Mouse (Mus musculus) forebrain, embryonic 12.5 days (tissue): ENCODE results near the gene Sgsh. TPM values are rescaled to one million over a fixed set of nuclear protein-coding genes. Genes with fewer than 3 reads are reported as not detected.
A peak's percentile ranks its signal among the peaks of the same experiment; 100 is the strongest.

Source experiments
- ATAC-seq: fragments of 200-750 bp; cut with Nextera tagmentation; 2 replicates; pipeline ENCODE4 v1.8.0; 2017; ENCODE audit warnings: moderate TSS enrichment; ENCODE audit not compliant: low FRiP score
- H3K27ac ChIP-seq: fragments of 300-500 bp; sonication (generic); 2 replicates; pipeline ENCODE4 v1.5.1; 2016; ENCODE audit warnings: mild to moderate bottlenecking
- H3K27me3 ChIP-seq: fragments of 300-500 bp; sonication (generic); 2 replicates; pipeline ENCODE4 v1.6.1; 2016; ENCODE audit warnings: mild to moderate bottlenecking
- H3K36me3 ChIP-seq: fragments of 300-500 bp; sonication (generic); replicated peaks from 2 replicates; pipeline ENCODE4 v1.6.1; 2016; ENCODE audit warnings: mild to moderate bottlenecking
- H3K4me1 ChIP-seq: fragments of 300-500 bp; sonication (generic); 2 replicates; pipeline ENCODE4 v1.6.1; 2016
- H3K4me2 ChIP-seq: fragments of 300-500 bp; sonication (generic); 2 replicates; pipeline ENCODE4 v1.6.1; 2016; ENCODE audit warnings: mild to moderate bottlenecking, moderate library complexity
- H3K4me3 ChIP-seq: fragments of 300-500 bp; sonication (generic); replicated peaks from 2 replicates; pipeline ENCODE4 v1.5.1; 2016; ENCODE audit warnings: mild to moderate bottlenecking
- H3K9ac ChIP-seq: fragments of 300-500 bp; sonication (generic); 2 replicates; pipeline ENCODE4 v1.6.1; 2016; ENCODE audit warnings: mild to moderate bottlenecking
- H3K9me3 ChIP-seq: fragments of 300-500 bp; sonication (generic); 2 replicates; pipeline ENCODE4 v1.6.1; 2016
- WGBS: fragments of 180-500 bp; shearing (Covaris S2); methylation state at CpG from one replicate; pipeline ENCODE4 v1.1.7; 2016; 5-methylcytosine and 5-hydroxymethylcytosine counted together
- polyA plus RNA-seq: library from polyadenylated mRNA; unstranded; fragments of >200 nt; fragmentation: Nextera tagmentation; extraction: Ambion mirVana; gene quantifications from 2 replicates; pipeline ENCODE4 v1.2.1, GENCODE M21; 2016

The Sgsh gene
- polyA plus RNA-seq, 1 experiment from 2014 or later: 4.4 TPM

DNA sequence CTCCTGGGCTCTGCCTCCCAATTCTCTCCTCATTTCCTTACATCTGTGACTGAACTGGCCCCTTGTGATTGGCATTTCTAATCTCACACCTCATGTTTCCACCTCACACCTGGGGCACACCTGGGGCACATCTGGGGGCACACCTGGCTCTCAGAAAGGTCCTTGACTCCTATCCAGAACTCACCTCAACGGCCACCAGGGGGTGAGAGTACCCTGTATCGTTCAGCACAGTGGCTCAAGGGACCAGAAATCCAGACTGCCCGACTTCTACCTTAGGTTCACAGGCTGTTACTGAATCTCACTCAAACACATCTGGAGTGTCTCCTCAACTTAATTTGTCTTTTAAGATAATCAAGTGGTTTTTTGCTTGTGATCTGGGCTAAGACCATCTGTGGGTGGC lies 23.4 kb downstream of the Sgsh start:
- no peaks in the 10 kb centered on the region for H3K9me3 ChIP-seq
- no peak overlapping the region for H3K4me2 ChIP-seq
- no peaks in the 10 kb centered on the region for H3K36me3 ChIP-seq
- WGBS: 45% methylated on average over 3 of the region's 3 CpGs
- H3K27me3 ChIP-seq: peaks cover 12% of the 10 kb centered on the region; the same call in 1 of the 2 replicates
- no peak for ATAC-seq
- no peak overlapping the region for H3K4me3 ChIP-seq
- H3K4me1 ChIP-seq: no peaks in the 10 kb centered on the region
- H3K27ac ChIP-seq: no peak overlapping the region
- no peak overlapping the region for H3K9ac ChIP-seq

DNA sequence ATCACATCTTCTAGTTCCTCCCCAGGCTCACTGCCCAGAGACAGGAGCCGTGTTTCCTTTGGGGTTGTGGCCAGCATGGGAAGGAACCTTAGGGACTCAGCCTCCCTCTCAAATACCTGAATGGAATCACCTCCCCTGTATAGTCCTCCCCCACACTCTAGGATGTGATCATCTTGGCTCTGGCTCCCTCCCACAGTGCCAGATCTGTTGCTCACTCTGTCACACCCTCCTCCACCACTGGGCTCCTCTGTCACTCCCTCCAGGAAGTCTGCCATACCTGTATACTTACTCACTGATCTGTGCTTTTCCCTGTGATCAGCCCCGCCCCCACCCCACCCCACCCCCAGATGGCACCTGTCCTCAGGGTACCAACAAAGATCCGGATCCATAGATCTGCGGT lies 24.7 kb downstream of the Sgsh start:
- Histone ChIP-seq H3K27ac (no peak overlapping the region), H3K4me1 (no peaks in the 10 kb centered on the region), H3K27me3 (peaks cover 12% of the 10 kb centered on the region; the same call in 1 of the 2 replicates), H3K9me3 (no peaks in the 10 kb centered on the region), H3K9ac (no peak overlapping the region), H3K4me3 (no peak overlapping the region), H3K36me3 (no peaks in the 10 kb centered on the region), H3K4me2 (no peak overlapping the region)
- ATAC-seq: no peak
- 70% methylated on average over 4 of the region's 4 CpGs for WGBS

DNA sequence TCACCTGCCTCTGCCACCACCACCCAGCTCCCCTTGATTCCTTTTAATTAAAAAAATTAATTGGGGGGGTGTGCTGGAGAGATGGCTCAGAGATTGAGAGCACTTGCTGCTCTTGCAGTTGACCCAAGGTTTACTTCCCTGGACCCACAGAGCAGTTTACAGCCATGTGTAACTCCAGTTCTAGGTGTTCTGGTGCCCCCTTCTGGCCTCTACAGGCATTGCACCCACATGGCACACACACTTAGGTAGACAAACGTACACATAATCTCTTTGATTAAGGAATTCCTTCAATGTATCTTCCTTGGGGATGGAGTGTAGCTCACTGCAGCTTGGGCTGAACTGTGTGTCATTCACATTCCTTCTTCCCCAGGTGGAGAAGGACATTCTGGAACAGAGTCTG lies 30.3 kb downstream of the Sgsh start:
- 82% methylated on average over 1 of the region's 1 CpGs for WGBS
- H3K9ac ChIP-seq: no peak overlapping the region
- H3K9me3 ChIP-seq: no peaks in the 10 kb centered on the region
- H3K4me2 ChIP-seq: no peak overlapping the region
- ATAC-seq: no peak
- H3K36me3 ChIP-seq: no peaks in the 10 kb centered on the region
- no peak overlapping the region for H3K27ac ChIP-seq
- no peak overlapping the region for H3K4me3 ChIP-seq
- no peaks in the 10 kb centered on the region for H3K4me1 ChIP-seq
- H3K27me3 ChIP-seq: peaks cover 6% of the 10 kb centered on the region; the same call in 1 of the 2 replicates

DNA sequence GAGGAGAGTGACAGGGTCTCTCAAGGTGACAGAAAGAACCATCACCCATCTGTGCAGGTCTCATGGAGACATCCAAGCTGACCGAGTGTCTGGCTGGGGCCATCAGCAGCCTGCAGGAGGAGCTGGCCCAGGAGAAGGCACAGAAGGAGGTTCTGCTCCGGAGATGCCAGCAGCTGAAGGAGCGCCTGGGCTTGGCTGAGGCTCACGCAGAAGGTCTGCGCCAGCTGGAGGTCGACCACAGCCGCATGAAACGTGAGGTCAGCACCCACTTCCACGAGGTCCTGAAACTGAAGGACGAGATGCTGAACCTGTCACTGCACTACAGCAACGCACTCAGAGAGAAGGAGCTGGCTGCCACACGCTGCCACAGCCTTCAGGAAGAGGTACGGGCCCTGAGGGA lies 32.8 kb downstream of the Sgsh start:
- H3K9me3 ChIP-seq: no peaks in the 10 kb centered on the region
- ATAC-seq: no peak
- H3K27me3 ChIP-seq: peaks cover 4% of the 10 kb centered on the region; the same call in 1 of the 2 replicates
- WGBS: 85% methylated on average over 13 of the region's 13 CpGs
- H3K4me1 ChIP-seq: no peaks in the 10 kb centered on the region
- H3K4me3 ChIP-seq: no peak overlapping the region
- H3K36me3 ChIP-seq: no peaks in the 10 kb centered on the region
- no peak overlapping the region for H3K4me2 ChIP-seq
- no peak overlapping the region for H3K27ac ChIP-seq
- H3K9ac ChIP-seq: no peak overlapping the region

DNA sequence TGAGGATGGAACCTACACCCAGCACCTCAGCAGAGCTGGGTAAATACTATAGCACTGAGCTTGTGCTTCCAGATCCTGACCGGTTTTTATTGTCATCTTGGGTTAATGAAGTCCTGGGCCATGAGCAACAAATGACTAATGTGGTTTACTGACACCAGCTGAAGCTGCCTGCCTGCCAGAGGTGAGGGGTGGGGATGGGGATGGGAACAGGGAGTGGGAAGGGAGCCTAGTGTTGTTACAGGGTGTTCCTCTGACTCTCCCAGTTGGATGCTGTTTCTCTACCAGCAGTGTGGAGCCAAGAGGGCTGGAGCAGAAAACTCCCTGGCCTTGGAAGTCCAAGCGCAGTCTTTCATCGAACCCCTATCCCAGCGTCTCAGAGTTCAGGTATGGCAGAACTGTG lies 38.6 kb downstream of the Sgsh start:
- Histone ChIP-seq H3K4me3 (no peak overlapping the region), H3K27me3 (0 out of 2 replicates have a peak, but pooled peaks cover 6% of the 10 kb centered on the region), H3K9ac (no peak overlapping the region), H3K27ac (no peak overlapping the region), H3K9me3 (no peaks in the 10 kb centered on the region), H3K4me2 (no peak overlapping the region), H3K36me3 (no peaks in the 10 kb centered on the region), H3K4me1 (no peaks in the 10 kb centered on the region)
- ATAC-seq: no peak
- 83% methylated on average over 4 of the region's 4 CpGs for WGBS

DNA sequence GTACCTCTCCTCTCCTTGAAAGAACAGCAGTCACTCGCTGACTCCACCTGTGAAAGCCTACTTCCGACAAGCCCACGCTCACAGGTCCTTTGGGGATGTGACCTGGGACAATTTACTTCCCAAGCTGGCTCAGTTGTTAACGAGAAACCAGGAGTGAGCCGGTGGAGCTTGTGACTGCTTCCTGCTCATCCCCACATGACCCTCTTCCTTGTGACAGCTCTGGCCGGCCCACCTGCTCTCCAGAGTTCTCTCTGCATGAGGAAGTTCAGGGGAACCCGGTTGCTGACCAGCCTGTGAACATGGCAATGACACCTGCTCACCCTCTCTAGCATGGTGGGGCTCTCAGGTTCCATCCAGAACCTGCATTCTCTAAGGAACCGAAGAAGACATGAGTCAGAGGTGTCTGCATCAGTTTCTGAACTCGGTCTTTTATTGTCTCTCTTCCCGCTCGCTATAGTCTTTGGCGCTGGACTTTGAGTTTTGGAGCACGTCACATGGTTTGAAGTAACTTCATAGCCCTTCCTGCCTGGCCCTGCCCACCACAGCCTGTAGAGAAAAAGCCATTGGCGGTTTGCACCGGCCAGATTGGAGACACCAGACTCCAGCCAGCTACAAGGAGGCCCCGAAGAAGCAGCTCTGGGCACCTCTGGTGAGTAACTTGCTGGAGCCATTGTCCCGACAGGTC lies 40.9 kb downstream of the Sgsh start:
- ATAC-seq: no peak
- Histone ChIP-seq H3K4me3 (no peak overlapping the region), H3K4me2 (no peak overlapping the region), H3K27ac (no peak overlapping the region), H3K9ac (no peak overlapping the region), H3K27me3 (0 out of 2 replicates have a peak, but pooled peaks cover 9% of the 10 kb centered on the region), H3K9me3 (no peaks in the 10 kb centered on the region), H3K4me1 (no peaks in the 10 kb centered on the region), H3K36me3 (no peaks in the 10 kb centered on the region)
- 85% methylated on average over 17 of the region's 17 CpGs for WGBS

DNA sequence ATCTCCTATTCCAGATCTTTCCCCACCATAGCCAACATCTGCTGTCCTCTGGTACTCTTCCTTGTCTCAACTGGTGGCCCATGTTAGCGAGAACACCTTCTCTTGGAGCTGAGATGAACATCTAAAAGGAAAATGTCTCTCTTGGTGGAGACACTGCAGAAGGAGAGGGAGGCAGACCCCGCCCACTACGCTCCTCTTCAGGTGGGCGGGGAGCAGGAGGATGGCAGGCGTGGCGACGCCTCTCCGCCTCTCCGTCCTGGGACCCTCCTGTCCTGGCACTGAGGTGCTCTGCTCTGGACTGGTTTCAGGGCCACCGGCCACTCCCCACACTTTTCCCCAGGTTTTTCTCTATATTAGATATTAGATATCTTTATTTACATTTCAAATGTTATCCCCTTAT lies 44.7 kb downstream of the Sgsh start:
- WGBS: 19% methylated on average over 10 of the region's 10 CpGs
- ATAC-seq: no peak
- no peaks in the 10 kb centered on the region for H3K9me3 ChIP-seq
- no peak overlapping the region for H3K4me2 ChIP-seq
- no peaks in the 10 kb centered on the region for H3K36me3 ChIP-seq
- H3K27me3 ChIP-seq: peaks cover 20% of the 10 kb centered on the region
- peaks cover 4% of the 10 kb centered on the region for H3K4me1 ChIP-seq
- H3K9ac ChIP-seq: no peak overlapping the region
- H3K4me3 ChIP-seq: no peak overlapping the region
- H3K27ac ChIP-seq: no peak overlapping the region

DNA sequence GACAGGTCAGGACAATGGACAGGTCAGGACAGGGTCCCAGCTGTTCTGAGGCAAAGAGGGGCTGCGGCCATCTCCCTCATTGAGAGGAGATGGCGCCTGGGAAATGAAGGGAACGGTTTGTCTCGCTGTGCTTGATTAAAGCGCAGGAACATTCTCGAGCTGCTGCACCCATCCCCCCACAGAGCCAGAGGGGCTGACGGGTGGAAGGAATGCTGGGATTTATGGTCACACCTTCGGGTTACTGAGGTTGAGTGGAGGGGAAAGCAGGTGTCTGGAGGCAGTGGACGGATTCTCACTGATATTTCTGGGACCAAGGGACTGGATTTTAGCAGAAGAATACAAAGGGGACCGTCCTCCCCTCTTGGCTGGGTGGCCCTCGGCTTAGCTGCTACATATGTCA lies 47.4 kb downstream of the Sgsh start:
- no peaks in the 10 kb centered on the region for H3K36me3 ChIP-seq
- H3K4me2 ChIP-seq: no peak overlapping the region
- no peak for ATAC-seq
- 32% methylated on average over 11 of the region's 11 CpGs for WGBS
- H3K4me3 ChIP-seq: no peak overlapping the region
- H3K27me3 ChIP-seq: peaks cover 36% of the 10 kb centered on the region
- no peaks in the 10 kb centered on the region for H3K9me3 ChIP-seq
- H3K27ac ChIP-seq: no peak overlapping the region
- no peak overlapping the region for H3K9ac ChIP-seq
- H3K4me1 ChIP-seq: peaks cover 4% of the 10 kb centered on the region

DNA sequence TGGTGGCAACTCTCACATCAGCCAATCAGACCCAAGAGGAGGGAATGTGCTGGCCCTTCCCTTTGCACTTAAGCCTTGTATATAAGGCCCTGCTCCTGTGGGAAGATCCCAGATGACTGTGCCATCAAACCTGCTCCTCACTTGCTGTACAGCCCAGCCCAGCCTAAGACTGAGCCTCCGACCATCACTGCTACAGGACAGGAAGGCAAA lies 47.8 kb downstream of the Sgsh start, which contains the start of gene Card14:
Card14 (plus strand) TSS at position 111 of the 210 bp plus-strand sequence.
- H3K4me1 ChIP-seq: peaks cover 4% of the 10 kb centered on the region
- H3K9ac ChIP-seq: no peak within 1 kb of the TSS
- H3K4me3 ChIP-seq: no peak within 1 kb of the TSS
- ATAC-seq: no peak
- H3K4me2 ChIP-seq: no peak within 1 kb of the TSS
- H3K27ac ChIP-seq: no peak within 1 kb of the TSS
- WGBS: 59% methylated on average over 1 of the region's 1 CpGs
- H3K27me3 ChIP-seq: peaks cover 36% of the 10 kb centered on the region
- H3K9me3 ChIP-seq: no peaks in the 10 kb centered on the region
- no peaks in the 10 kb centered on the region for H3K36me3 ChIP-seq

DNA sequence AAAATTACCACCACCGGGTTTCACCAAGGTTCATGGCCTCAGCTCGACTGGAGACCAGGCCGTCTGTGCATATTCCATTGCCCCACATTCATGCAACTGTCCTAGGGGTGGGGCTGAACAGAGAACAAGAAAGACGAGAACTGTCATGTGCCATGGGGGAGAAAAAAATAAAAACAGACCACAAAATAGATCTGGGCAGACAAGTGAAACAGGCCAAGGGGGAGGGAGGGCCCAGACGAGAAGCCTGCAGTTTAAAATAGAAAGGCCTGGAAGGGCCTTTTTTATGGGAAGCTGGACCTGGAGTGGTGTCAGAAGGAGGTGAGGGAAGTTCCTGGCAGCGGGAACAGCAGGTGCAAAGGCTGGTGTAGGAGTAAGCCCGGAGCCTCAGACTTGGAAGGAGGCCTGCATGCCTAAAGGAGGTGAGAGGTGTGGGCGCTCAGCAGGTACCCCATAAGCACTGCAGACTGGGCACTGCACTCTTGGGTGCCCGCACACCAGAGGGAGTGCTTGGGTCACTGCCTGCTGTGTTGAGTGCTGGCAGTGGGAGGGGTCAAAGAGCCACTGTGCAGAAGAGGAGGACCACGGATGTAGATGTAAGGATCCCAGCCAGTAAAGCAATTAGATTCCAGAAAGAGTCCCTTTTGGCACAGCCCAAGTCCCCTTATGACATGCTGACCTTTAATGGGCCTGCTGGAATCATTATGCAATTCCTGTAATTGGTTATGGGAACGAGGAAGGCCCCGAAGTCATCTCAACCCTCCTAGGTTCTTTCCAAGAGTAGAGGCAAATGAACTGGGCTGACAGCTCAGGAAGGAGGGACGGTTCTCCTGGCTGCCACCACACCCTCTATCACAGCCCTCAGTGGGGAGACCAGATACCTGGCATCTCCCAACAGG lies 48.3 kb downstream of the Sgsh start:
- Histone ChIP-seq H3K27me3 (peaks cover 36% of the 10 kb centered on the region), H3K27ac (no peak overlapping the region), H3K36me3 (no peaks in the 10 kb centered on the region), H3K4me1 (peaks cover 4% of the 10 kb centered on the region), H3K9ac (no peak overlapping the region), H3K9me3 (no peaks in the 10 kb centered on the region), H3K4me2 (no peak overlapping the region), H3K4me3 (no peak overlapping the region)
- no peak for ATAC-seq
- WGBS: 66% methylated on average over 13 of the region's 13 CpGs

DNA sequence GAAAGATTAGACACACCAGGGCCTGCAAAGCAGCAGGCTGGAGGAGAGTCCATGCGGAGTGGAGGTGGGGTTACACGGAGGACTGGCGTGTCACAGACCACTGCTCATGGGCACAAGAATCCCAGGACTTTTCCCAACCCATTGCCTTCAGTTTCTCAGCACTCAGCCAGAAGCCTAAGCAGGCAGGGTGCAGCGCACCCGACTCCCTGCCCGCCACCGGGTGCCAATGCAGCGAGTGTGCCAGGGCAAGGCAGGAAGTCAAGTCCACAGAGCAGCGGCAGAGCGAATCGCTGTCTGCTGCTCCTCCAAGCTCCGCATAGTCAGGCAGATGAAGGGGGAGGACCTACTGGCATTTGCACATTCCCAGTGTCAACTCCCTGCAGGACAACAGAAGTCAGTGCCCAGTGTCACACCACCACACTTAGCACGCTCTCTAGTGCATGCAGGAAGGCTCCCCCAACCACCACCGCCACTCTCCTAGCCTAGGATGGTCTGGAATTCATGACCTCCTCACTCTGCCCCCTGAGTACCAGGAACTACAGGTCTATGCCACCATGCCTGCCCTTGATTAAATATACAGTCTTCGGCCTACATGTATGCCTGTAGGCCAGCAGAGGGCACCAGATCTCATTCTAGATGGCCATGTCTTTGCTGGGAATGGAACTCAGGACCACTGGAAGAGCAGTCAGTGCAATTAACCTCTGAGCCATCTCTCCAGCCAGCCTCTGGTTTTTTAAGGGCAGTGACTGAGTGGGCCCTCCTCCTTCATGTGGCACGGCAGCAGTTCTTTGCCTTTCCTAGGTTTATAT lies 50.2 kb downstream of the Sgsh start:
- H3K4me3 ChIP-seq: no peak overlapping the region
- no peak overlapping the region for H3K9ac ChIP-seq
- 49% methylated on average over 16 of the region's 16 CpGs for WGBS
- H3K27me3 ChIP-seq: peaks cover 36% of the 10 kb centered on the region
- no peak overlapping the region for H3K4me2 ChIP-seq
- no peak overlapping the region for H3K27ac ChIP-seq
- H3K4me1 ChIP-seq: peaks cover 15% of the 10 kb centered on the region
- no peaks in the 10 kb centered on the region for H3K36me3 ChIP-seq
- no peaks in the 10 kb centered on the region for H3K9me3 ChIP-seq
- no peak for ATAC-seq

DNA sequence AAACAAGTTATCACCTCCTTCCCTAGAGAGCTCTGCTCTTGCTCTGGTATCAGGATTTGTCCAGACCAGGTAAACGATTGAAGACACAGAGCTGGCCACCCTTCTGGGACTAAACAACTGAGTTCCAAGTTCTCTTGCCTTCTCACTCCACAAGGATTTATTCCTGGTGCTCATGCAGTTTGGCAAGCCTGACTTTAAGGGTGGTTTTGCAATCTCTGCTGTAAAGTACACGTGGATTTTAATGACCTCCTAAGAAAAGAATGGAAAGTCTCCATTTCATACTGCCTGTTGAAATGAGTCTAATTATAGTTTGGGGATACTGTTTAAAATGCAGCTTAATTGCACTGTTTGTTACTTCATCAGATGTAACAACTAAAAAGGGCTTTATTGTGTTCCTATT lies 54.4 kb downstream of the Sgsh start:
- Histone ChIP-seq H3K36me3 (peaks cover 22% of the 10 kb centered on the region), H3K4me3 (no peak overlapping the region), H3K9ac (peak overlapping the region; percentile 97; the same call in 1 of the 2 replicates)

More for the DNA sequence above, 54.4 kb downstream of the Sgsh start:
- Histone ChIP-seq H3K4me2 (peak overlapping the region; percentile 73), H3K9me3 (no peaks in the 10 kb centered on the region), H3K4me1 (peaks cover 27% of the 10 kb centered on the region), H3K27me3 (peaks cover 20% of the 10 kb centered on the region), H3K27ac (no peak overlapping the region)
- ATAC-seq: no peak
- 34% methylated on average over 2 of the region's 2 CpGs for WGBS
